Mouse (Mus musculus) cerebellum, postnatal 25 days (tissue): Measurements from ENCODE around the gene Abr.

Source experiments
- DNase-seq, 2 experiments: peaks; one replicate each; pipeline ENCODE4 v3.0.0; 2021; ENCODE audit warnings: mixed read lengths in 2 of 2

The Abr gene

GRCm38 (mm10) chr11:76622566-76623205 lies 572 bp upstream of the Abr start:
- DNase-seq, result peak; percentile 33 to 46

- DNase-seq, result no peak
Observed at GRCm38 (mm10) chr11:76618134-76618533, 4.0 kb downstream of the Abr start.

GRCm38 (mm10) chr11:76614246-76614645 lies 7.9 kb downstream of the Abr start:
- no peak for DNase-seq

- peak; percentile 57 to 73 for DNase-seq
Observed at GRCm38 (mm10) chr11:76612638-76613104, 9.4 kb downstream of the Abr start.

- no peak for DNase-seq
Observed at GRCm38 (mm10) chr11:76610948-76611347, 11.2 kb downstream of the Abr start.

- no peak for DNase-seq
Observed at GRCm38 (mm10) chr11:76606521-76606920, 15.6 kb downstream of the Abr start.

- DNase-seq, result no peak
Observed at GRCm38 (mm10) chr11:76599219-76599618, 22.9 kb downstream of the Abr start.

- no peak for DNase-seq
Observed at GRCm38 (mm10) chr11:76598757-76599156, 23.4 kb downstream of the Abr start.

GRCm38 (mm10) chr11:76593620-76594326 lies 28.3 kb downstream of the Abr start:
- DNase-seq, result no peak

- no peak for DNase-seq
Observed at GRCm38 (mm10) chr11:76589746-76590145, 32.4 kb downstream of the Abr start.

GRCm38 (mm10) chr11:76588632-76589485 lies 33.3 kb downstream of the Abr start:
- no peak for DNase-seq

- DNase-seq, result no peak
Observed at GRCm38 (mm10) chr11:76588032-76588431, 34.1 kb downstream of the Abr start.

GRCm38 (mm10) chr11:76587333-76587732 lies 34.8 kb downstream of the Abr start:
- no peak for DNase-seq

GRCm38 (mm10) chr11:76586119-76586518 lies 36.0 kb downstream of the Abr start:
- DNase-seq, result no peak

GRCm38 (mm10) chr11:76577588-76578257 lies 44.4 kb downstream of the Abr start:
- peak; percentile 91 to 96 for DNase-seq

- no peak for DNase-seq
Observed at GRCm38 (mm10) chr11:76572820-76573385, 49.2 kb downstream of the Abr start.

GRCm38 (mm10) chr11:76571613-76571929 lies 50.5 kb downstream of the Abr start:
- no peak for DNase-seq

- peak; percentile 40 for DNase-seq
Observed at GRCm38 (mm10) chr11:76570741-76571612, 51.1 kb downstream of the Abr start.

- DNase-seq, result no peak
Observed at GRCm38 (mm10) chr11:76570201-76570731, 51.8 kb downstream of the Abr start.

- DNase-seq, result no peak
Observed at GRCm38 (mm10) chr11:76569436-76569835, 52.7 kb downstream of the Abr start.

GRCm38 (mm10) chr11:76566081-76566480 lies 56.0 kb downstream of the Abr start:
- no peak for DNase-seq
